Comparison of ENCODE assay signal across 8 mouse cellular contexts in the genomic region with DNA sequence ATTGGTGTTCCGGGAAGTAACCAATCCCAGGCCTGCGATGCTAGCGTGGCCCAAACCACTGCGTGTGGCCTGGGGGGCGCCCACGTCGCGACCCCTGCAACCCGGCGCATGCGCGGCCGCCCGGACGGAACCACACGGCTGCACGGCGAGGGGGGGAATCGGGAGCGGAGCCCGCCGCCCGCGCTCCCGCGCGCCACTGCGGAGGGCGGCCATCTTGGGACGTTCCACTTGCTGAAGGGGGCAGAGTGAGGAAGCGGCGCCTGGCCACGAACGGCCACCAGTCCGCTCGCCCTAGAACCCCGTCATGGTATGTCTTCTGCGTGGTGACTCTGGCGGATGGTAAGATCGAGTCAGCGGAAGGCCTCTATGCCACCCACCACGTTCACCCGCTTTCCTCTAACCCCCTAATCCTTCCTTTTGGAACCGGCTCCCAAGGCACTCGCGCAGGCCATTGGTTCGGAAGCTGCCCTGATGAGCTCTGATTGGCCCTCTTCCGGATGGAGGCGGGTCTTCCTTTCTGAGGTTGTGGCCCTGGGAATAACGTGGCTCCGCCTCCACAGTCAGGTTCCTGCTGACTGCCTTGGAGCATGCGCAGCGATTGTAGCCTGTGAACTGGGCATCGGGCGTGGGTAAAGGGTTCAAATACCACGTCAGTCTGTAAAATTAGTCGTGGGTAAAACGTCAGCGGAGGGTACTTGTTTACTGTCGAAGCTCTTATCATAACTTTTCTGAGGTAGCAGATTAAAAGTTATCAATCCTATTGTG. TPM values are rescaled to one million over a fixed set of nuclear protein-coding genes. Genes with fewer than 3 reads are reported as not detected.
A peak's percentile ranks its signal among the peaks of the same experiment; 100 is the strongest.
DNase-seq lines count a peak whose midpoint lies in the region; ATAC-seq and TF ChIP-seq lines count a peak whose summit lies in the region.
"Not testable (repeated sequence)": the region's sequence is repeated elsewhere in the genome, so short reads cannot be mapped to it uniquely, and the experiment has no call there.

TSS of gene Wdr45 (plus strand) at position 199 of the 765 bp plus-strand sequence.

- intact Hi-C loops in heart, postnatal 10 days (cut with DNase I) = not testable (repeated sequence)

- peak; percentile 95 for ATAC-seq in cerebellum, adult (ENCODE audit: insufficient number of reproducible peaks, low FRiP score, low TSS enrichment)
- peak; percentile 96 for ATAC-seq in forebrain, embryonic 13.5 days
- peak; percentile 96 for ATAC-seq in liver, postnatal 0 days
- ATAC-seq in neural tube, embryonic 14.5 days (ENCODE audit: low read depth) = peak; percentile 97

- not testable (repeated sequence) for TF ChIP-seq EP300 in liver, postnatal 0 days (IDR thresholded peaks at IDR 0.05; ENCODE audit: low read depth)

- not testable (repeated sequence) for H3K9me3 ChIP-seq in E14TG2a.4 (ENCODE audit: low read length); forebrain, embryonic 13.5 days (replicated peaks); liver, postnatal 0 days (ENCODE audit: low read length); neural tube, embryonic 14.5 days (ENCODE audit: control insufficient read depth, low read length)

- H3K9ac ChIP-seq in forebrain, embryonic 13.5 days = peak within 1 kb of the TSS; percentile 48; the same call in 1 of the 2 replicates
- H3K9ac ChIP-seq in liver, postnatal 0 days (replicated peaks) = peak within 1 kb of the TSS; percentile 44; the same call in 1 of the 2 replicates
- not testable (repeated sequence) for H3K9ac ChIP-seq in neural tube, embryonic 14.5 days (replicated peaks; ENCODE audit: low read depth, low read length)

- H3K4me2 ChIP-seq in forebrain, embryonic 13.5 days = peak within 1 kb of the TSS; percentile 58
- peak within 1 kb of the TSS; percentile 62 for H3K4me2 ChIP-seq in liver, postnatal 0 days (ENCODE audit: low read depth, low read length)
- H3K4me2 ChIP-seq in neural tube, embryonic 14.5 days (ENCODE audit: low read depth, low read length) = peak within 1 kb of the TSS; percentile 42; the same call in 1 of the 2 replicates

- not testable (repeated sequence) for H3K36me3 ChIP-seq in E14TG2a.4 (ENCODE audit: insufficient read depth, low read length); forebrain, embryonic 13.5 days (ENCODE audit: poor library complexity, severe bottlenecking); liver, postnatal 0 days (replicated peaks; ENCODE audit: insufficient read depth, low read length); neural tube, embryonic 14.5 days (ENCODE audit: control insufficient read depth, insufficient read depth, low read length)

- not testable (repeated sequence) for H3K4me1 ChIP-seq in E14TG2a.4 (replicated peaks; ENCODE audit: low read depth, low read length); forebrain, embryonic 13.5 days; liver, postnatal 0 days (ENCODE audit: insufficient read depth); neural tube, embryonic 14.5 days (ENCODE audit: control insufficient read depth, insufficient read depth, low read length)

- peak; percentile 94 to 95 for DNase-seq in heart, postnatal 10 days
- DNase-seq in large intestine, adult 2 months (ENCODE audit: low read depth, low spot score) = peak; percentile 64
- DNase-seq in liver, postnatal 0 days = peak; percentile 92
- peak; percentile 91 for DNase-seq in testis, postnatal 10 days (ENCODE audit: low spot score)

- WGBS in forebrain, embryonic 13.5 days = 13% methylated on average over 38 of the region's 60 CpGs
- 14% methylated on average over 40 of the region's 60 CpGs for WGBS in large intestine, adult 2 months
- WGBS in liver, postnatal 0 days (ENCODE audit: insufficient replicate concordance) = 21% methylated on average over 19 of the region's 60 CpGs
- 14% methylated on average over 17 of the region's 60 CpGs for WGBS in neural tube, embryonic 14.5 days

- not testable (repeated sequence) for H3K27ac ChIP-seq in forebrain, embryonic 13.5 days; liver, postnatal 0 days (ENCODE audit: low read depth); neural tube, embryonic 14.5 days (ENCODE audit: low read depth, low read length)

- TF ChIP-seq CTCF in E14TG2a.4 (conservative IDR thresholded peaks at IDR 0.05; ENCODE audit: low read length); liver, postnatal 0 days (IDR thresholded peaks at IDR 0.05; ENCODE audit: low read depth): not testable (repeated sequence)

- peak within 1 kb of the TSS; percentile 77 for H3K4me3 ChIP-seq in E14TG2a.4 (replicated peaks; ENCODE audit: low read length)
- H3K4me3 ChIP-seq in forebrain, embryonic 13.5 days = peak within 1 kb of the TSS; percentile 35
- peak within 1 kb of the TSS; percentile 46 for H3K4me3 ChIP-seq in liver, postnatal 0 days (ENCODE audit: low read depth, low read length)
- peak within 1 kb of the TSS; percentile 24 for H3K4me3 ChIP-seq in neural tube, embryonic 14.5 days (ENCODE audit: low read depth, low read length)

- H3K27me3 ChIP-seq in E14TG2a.4 (ENCODE audit: insufficient read depth, low read length); forebrain, embryonic 13.5 days; liver, postnatal 0 days (ENCODE audit: insufficient read depth, low read length); neural tube, embryonic 14.5 days (ENCODE audit: control insufficient read depth, insufficient read depth, low read length): not testable (repeated sequence)

RNA-seq across cellular contexts. Expression of gene Wdr45, which starts in this region (rescaled TPM):
- polyA plus RNA-seq in forebrain, embryonic 13.5 days (2015; fragmentation: Nextera tagmentation; extraction: Ambion mirVana) = 29.0 and 33.6 TPM in 2 replicates
- total RNA-seq in heart, postnatal 10 days (2021) = 10 to 100 TPM; 31.0 to 33.4 TPM
- polyA plus RNA-seq in large intestine, adult 2 months (2012; rRNA removed) = 27.0 and 38.0 TPM in 2 replicates
- 17.4 and 18.5 TPM in 2 replicates for polyA plus RNA-seq in liver, postnatal 0 days (2015; fragmentation: Nextera tagmentation; extraction: Ambion mirVana)
- 22.3 and 23.6 TPM in 2 replicates for polyA plus RNA-seq in neural tube, embryonic 14.5 days (2014; fragmentation: Nextera tagmentation; extraction: Ambion mirVana)

Comparison
In these comparisons a context has a peak if more than half of its experiments do, and no peak if none do; other contexts are left out.
1. H3K4me3 ChIP-seq: peak in every context shown above with its lines; median percentile 77 in E14TG2a.4; 46 in liver, postnatal 0 days; 35 in forebrain, embryonic 13.5 days; 24 in neural tube, embryonic 14.5 days.